Mouse (Mus musculus) lung, adult 2 months (tissue): ENCODE measurements around the gene Fkbp1a.

Experiments used
- CTCF ChIP-seq: fragments of 200-500 bp; IDR thresholded peaks from 2 replicates; pipeline ENCODE4 v1.5.1; 2011; ENCODE audit warnings: mild to moderate bottlenecking, low read length, control low read depth; ENCODE audit not compliant: insufficient read depth
- POLR2A ChIP-seq: fragments of 200-500 bp; IDR thresholded peaks from 2 replicates; pipeline ENCODE4 v1.6.1; 2011; ENCODE audit warnings: low read depth, mild to moderate bottlenecking, control low read depth, low read length, borderline replicate concordance; ENCODE audit errors: extremely low read depth

- no peak for TF ChIP-seq CTCF
- TF ChIP-seq POLR2A, result no peak
These were observed 36.9 kb downstream of the Fkbp1a start for GRCm38 (mm10) chr2:151579183-151579582.
